Mouse (Mus musculus): ENCODE measurements around the gene Efcab5. TPM values are rescaled to one million over a fixed set of nuclear protein-coding genes. Genes with fewer than 3 reads are reported as not detected.

Efcab5 gene
- total RNA-seq, 2 experiments from 2014 or later: 3.5 to 3.8 TPM

Small RNA genes lying within 50 kb of the gene (microRNA-seq; reads per million reads assigned to microRNA genes)
- gene Mir423: 1,774 to 5,580 reads per million in 2 experiments

Other genes with a start within 250 kb of the Efcab5 start
- under 1 TPM in 1 of 2 experiments, not detected in 1; 0.37 TPM for gene Slc6a4, start 190.4 kb downstream of the Efcab5 start, total RNA-seq (2021)
- 10 to 100 TPM; 14.6 to 16.6 TPM for gene Nsrp1, start 110.5 kb downstream of the Efcab5 start, total RNA-seq (2021)
- 10 to 100 TPM; 42.1 to 43.1 TPM for gene Ssh2, start 27.3 kb upstream of the Efcab5 start, total RNA-seq (2021)

All from layer of hippocampus, postnatal 14 days (tissue).